Mouse (Mus musculus): ENCODE results near the gene Glo1. TPM values are rescaled to one million over a fixed set of nuclear protein-coding genes. Genes with fewer than 3 reads are reported as not detected.

The Glo1 gene
- total RNA-seq, 2 experiments from 2014 or later = 194 to 199 TPM

GRCm38 (mm10) chr17:30536651-30537050 is 90.0 kb downstream of the Glo1 start:
- Histone ChIP-seq H3K27ac (no peak overlapping the region), H3K4me3 (no peak overlapping the region)
- no peak for TF ChIP-seq CTCF (conservative IDR thresholded peaks at IDR 0.05)
- no peak for DNase-seq (ENCODE audit: low spot score in 2 of 2)

Other genes with a start within 250 kb of the Glo1 start
- gene Btbd9, start 50.4 kb downstream of the Glo1 start, total RNA-seq (2021) = 100 to 1,000 TPM; 168 to 187 TPM
- gene Dnah8, start 2.5 kb downstream of the Glo1 start, total RNA-seq (2021) = 1 to 10 TPM; 2.4 to 3.5 TPM